Mouse (Mus musculus) layer of hippocampus, adult 11-12 months (tissue): ENCODE results near the gene Gm19345.

Experiments used
- DNase-seq: peaks from one replicate; pipeline ENCODE4 v3.0.0; 2022; ENCODE audit warnings: low spot score

Gene Gm19345

DNA sequence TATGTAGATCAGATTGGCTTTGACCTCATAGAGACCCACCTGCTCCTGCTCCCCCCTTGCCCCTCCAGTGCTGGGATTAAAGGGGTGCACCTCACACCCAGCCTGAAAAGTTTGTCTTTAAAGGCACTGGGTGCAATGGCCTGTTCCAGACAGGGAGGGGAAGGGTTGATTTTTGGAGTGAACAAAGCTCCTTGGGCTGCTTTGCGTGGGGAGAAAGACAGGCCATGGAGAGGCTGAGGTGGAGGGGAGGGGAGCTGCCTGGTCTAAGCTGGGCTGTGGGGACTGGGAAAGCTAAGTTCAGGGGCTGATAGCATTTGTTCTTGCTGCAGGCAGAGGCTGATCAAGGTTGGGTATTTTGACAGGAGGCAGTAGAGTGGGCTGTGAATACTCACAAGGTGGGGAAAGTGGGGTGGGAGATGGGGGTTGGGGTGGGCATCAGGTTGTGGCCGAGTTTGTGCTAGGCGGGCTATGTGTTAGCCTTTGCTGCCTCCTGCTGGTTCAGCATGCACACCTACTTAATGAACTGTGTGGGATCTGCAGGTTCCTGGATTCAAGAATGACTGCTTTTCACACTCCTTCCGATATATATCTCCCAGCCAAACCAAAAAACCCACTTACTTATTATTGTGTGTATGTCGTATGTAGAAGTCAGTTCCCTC, 20.3 kb downstream of the Gm19345 start:
- DNase-seq: no peak

DNA sequence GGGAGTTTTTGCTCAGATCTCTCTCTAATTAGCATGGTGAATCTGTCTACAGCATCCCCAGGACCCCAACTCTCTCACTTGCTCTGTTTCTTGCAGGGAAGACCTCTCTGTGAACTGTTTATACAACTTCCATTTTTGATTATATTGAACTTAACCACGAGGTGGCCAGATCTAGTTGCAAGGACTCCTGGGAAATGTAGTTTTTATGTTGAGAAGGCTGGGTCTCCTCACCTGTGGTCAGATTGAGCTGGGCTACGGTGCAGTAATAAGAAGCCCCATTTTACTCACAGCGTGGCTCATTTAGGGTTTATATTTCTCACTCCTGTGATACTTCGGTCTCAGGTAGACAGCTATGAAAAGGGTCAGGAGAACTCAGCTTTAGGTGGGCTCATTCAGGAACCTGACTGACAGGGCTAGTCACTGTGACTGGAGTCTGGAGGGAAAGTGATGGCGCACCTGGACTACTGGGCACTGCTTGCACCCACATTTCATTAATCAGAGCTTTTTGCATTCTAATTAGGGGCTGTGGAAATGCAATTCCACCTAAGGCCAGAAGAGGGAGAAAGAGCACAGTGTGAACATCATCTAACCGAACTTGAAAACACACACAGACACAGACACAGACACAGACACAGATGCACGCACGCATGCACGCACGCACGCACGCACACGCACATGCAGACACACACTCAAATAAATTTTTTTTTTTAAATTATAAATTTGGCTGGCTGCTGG, 24.3 kb downstream of the Gm19345 start:
- DNase-seq: peak; percentile 63

DNA sequence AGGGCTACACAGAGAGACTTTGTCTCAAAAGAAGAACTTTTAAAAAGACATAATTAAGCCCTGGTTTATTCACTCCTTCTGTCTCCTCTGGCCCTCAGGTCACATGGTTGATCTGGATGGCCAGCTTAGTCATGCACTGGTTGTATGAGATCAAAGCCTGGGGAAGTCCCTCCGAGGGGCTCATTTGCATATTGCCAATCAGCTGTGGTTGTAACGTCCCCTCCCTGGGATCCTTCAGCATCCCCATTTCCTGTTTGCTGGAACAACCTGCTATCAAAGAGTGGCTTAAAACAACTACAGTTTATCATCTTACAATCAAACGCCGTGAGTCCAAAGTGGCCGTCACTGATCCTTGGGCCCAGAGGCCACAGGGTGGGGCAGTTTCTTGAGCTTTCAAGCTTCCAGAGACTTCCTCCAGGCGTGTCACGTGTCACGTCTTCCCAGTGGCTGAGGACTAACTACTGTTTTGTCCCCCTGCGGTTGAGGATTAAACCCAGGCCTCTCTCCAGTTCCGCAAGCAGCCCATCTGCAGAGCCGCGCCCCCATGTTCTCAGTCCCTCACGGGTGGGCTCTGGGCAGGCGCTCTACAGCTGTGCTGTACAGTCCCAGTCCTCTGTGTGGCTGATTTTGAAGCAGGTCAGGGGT, 25.1 kb downstream of the Gm19345 start:
- DNase-seq: no peak

DNA sequence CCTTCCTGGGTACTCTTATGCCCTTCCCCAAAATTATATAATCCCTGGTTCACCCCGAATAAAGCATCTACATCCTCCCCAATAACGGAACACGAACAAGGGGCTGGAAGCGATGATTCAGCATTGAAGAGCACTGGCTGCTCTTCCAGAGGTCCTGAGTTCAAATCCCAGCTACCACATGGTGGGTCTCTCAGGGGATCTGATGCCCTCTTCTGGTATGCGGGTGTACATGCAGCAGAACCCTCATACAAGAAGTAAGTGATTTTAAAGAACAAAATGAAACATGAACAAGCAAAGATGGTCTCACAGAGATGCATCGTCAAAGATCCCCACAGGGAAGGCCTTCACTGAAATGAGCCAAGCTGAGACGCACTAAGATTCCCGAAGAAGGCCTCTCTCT, 29.0 kb downstream of the Gm19345 start:
- no peak for DNase-seq

GRCm38 (mm10) chr7:19887849-19888248, 36.0 kb downstream of the Gm19345 start, which contains the start of gene Ceacam19:
TSS of gene Ceacam19 (minus strand) at chr7:19887965.
- no peak for DNase-seq

DNA sequence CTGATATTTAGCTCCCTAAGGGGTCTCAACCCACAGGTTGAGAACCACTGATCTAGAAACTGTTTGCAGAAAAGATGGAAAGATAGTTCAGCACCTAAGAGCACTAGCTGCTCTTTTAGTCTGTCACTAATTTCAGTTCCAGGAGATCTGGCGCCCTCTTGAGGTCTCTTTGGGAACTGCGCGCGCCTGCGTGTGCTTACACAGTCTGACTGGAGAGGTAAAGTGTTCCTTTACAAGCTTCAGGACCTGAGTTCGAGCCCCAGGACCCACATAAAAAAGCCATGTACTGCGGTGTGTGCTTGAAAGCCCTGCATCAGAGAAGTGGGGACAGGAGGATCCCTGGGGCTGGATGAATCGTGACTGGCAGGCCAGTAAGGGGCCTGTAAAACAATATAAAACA, 38.1 kb downstream of the Gm19345 start:
- DNase-seq: peak; percentile 38
